Mouse (Mus musculus) left cerebral cortex, postnatal 10 days (tissue): ENCODE measurements around the gene Tmem117. TPM values are rescaled to one million over a fixed set of nuclear protein-coding genes. Genes with fewer than 3 reads are reported as not detected.

Experiments used
- DNase-seq, 2 experiments: peaks; one replicate each; pipeline ENCODE4 v3.0.0; 2021 to 2022; ENCODE audit warnings: low spot score in 2 of 2, mixed read lengths in 1 of 2; ENCODE audit errors: extremely low spot score in 1 of 2
- intact Hi-C: fragments of 180-260 bp; cut with DNase I; formaldehyde crosslinking; loops from one replicate; pipeline ENCODE4 v1.15.1; 2025
- total RNA-seq, 2 experiments: library from RNA; stranded (reverse); gene quantifications; 2 replicates each; pipeline ENCODE4 v1.2.3; 2021

The Tmem117 gene
- total RNA-seq, 2 experiments from 2014 or later, result 12.6 to 13.7 TPM

GRCm38 (mm10) chr15:94942465-94942864 is 313.4 kb downstream of the Tmem117 start:
- intact Hi-C loops, result no loop called here
- no peak for DNase-seq

GRCm38 (mm10) chr15:94943891-94944290 is 314.9 kb downstream of the Tmem117 start:
- DNase-seq, result no peak
- intact Hi-C loops, result no loop called here

- intact Hi-C loops, result no loop called here
- DNase-seq, result no peak
Observed at GRCm38 (mm10) chr15:94951382-94952048, 322.5 kb downstream of the Tmem117 start.

- intact Hi-C loops, result no loop called here
- no peak for DNase-seq
Observed at GRCm38 (mm10) chr15:94956697-94957096, 327.7 kb downstream of the Tmem117 start.

DNA sequence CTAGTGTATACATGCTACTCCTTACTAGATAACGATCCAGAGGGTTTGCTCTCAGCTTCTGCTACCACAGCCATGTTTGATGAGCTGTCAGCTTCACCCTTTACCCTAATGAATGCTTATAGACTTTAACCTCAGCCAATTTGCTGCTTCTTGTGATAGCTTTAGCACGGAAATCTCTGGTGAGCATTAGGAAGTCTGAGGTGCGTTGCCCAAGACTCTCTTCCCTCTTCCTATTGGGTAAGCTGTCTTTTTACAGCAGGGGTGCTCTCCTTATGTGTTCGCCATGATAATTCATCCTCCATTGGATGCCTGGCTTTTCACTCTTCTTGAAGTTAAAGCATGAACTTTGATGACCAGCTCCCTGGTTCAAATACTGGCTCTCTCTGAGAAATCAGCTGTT is 328.2 kb downstream of the Tmem117 start:
- intact Hi-C loops, result no loop called here

DNA sequence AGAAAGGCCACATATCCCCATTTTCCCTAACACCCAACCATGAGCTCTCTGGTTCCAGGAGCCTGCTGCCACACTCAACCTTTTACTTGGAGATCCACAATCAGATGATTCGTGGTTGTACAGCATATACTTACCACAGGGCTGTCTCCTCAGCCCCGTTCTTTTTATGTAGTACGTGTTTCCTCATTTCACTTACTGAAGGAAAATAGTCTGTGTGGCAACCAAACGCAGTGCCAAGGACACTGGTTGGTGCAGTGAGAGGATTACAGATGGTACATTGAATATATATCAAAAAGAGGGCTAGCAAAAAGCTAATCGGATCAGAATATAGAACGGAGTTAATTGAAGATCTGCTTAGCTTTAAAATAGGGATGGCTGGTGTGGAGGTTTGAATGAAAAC is 338.0 kb downstream of the Tmem117 start:
- DNase-seq, result peak in 1 of 2 experiments; percentile 32
- intact Hi-C loops, result loop anchor here (10.0 kb wide), 1 partner anchor 192 kb away; no protein-coding TSS in a partner anchor

More for the DNA sequence above, 328.2 kb downstream of the Tmem117 start:
- DNase-seq, result no peak

- DNase-seq, result no peak
- intact Hi-C loops, result loop anchor here (10.0 kb wide), 1 partner anchor 194 kb away; no protein-coding TSS in a partner anchor
Observed at GRCm38 (mm10) chr15:94968403-94969180, 339.6 kb downstream of the Tmem117 start.

DNA sequence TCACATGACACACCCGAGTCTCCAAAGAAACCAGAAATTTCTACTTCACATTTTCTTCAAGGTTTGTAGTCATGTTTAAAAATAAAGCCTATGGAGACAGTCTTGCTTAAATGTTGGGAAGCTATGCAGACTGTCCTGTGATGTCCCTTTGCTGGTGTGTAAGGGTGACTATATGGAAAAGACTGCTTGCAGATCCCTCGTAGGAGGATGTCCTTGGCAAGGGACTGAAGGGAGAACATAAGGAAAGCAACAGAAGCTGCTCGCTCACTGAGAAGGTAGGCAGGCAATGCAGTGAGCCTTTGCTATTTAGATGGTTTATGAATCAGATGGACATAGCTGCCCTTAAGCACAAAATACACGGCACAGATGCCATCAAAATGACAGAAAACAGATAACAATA is 352.8 kb downstream of the Tmem117 start:
- intact Hi-C loops, result no loop called here
- DNase-seq, result no peak

DNA sequence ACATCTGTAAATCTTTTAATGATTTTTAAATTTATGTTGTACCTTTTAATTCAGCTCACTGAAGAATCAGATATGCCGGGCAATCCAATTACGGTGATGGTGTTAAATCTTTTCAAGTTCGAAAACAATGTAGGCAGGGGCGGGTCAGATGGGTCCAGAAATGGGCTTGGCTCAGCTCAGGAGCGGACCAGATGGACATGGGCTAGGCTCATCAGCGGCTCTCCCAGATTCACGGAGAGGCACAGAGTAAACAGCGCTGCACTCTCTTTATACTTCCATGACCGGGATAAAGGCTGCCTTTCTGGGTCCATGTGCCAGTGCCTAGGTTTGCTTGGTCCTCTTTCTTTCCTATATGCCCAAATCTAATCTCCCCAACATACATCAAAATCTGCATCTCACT is 366.3 kb downstream of the Tmem117 start:
- intact Hi-C loops, result no loop called here
- no peak for DNase-seq

GRCm38 (mm10) chr15:95005121-95005824 is 376.2 kb downstream of the Tmem117 start:
- intact Hi-C loops, result no loop called here

DNA sequence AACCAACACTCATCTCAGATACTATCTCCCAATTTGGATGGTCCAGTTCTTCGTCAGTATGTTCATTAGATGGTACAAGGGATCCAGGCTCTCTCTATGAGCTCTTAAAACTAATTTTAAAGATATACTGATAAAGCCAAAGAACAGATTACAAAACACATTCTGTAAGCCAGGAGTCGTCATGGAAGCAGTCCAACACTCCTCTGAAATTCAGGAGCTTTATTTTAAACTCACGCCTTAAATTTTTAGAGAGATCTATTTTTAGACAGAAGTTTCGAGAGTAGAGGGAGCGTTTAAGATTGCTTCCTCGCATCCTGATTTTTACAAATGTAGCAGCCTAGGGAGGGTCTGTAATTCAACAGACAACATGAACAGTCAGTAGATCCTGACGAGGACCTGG is 393.2 kb downstream of the Tmem117 start:
- DNase-seq, result peak; percentile 26 to 77
- intact Hi-C loops, result no loop called here

More at GRCm38 (mm10) chr15:95005121-95005824, 376.2 kb downstream of the Tmem117 start:
- no peak for DNase-seq

DNA sequence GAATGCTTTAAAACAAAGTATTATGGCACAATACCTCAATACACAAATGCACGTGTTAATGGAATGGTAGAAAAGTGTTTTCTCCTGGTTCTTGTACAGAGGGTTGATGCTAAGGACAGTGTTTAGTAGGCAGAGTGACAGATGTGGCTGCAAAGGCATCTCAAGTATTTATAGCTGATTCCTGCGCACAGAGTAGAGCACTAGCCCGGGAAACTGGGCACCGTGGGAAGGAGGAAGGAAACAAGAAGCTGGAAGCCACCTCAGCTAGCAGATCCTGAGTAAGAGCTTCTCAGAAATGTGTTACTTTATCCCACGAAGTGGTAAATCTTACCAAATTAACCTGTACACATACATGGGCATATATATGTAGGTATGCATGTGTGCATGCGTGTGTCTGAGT is 395.4 kb downstream of the Tmem117 start:
- intact Hi-C loops, result no loop called here
- DNase-seq, result no peak

DNA sequence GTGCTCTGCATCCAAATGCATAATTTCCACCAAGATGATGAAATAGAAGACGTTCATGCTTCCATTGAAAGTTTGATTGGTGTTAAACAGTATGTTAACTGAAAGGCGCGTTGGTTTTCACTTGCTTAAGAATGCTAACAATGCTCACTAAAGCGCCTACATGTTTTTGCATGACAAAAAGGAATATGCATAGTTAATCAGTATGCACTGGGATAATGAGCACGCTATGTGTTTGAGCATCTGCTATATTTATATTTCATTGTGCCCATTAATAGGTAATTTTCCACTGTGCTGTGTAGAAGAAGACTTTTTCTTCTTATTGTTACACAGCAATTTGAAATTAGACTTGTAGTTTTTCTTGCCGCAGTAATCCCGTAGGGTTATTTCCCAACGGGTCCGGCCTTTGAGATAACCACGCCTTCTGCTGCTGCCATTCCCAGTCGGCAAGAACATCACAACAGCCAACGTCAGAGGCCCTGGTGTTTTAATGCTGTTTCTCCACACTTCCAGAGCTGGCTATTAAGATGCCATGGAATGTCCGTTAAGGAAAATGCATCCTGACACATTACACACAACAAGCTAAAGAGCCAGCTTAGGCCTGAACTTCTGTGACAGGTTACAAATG is 399.9 kb downstream of the Tmem117 start:
- DNase-seq, result no peak
- intact Hi-C loops, result no loop called here

DNA sequence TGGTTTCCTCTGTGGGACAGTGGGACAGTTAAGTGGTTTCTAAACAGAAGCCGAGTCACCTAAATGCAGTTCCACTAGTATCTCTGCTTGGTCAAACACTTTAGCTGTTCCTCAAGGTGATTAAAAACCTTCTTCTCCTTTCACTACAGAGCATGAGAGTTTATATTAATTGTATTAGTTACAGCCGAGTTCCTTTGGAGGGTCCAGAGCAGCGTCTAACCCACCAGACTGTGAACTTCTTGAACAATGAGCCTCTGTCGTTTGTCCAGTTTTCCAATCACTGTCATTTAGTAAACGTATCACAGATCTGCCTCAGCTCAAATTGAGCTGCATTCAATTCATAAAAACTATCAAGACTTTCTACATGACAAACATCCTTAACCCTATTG is 400.4 kb downstream of the Tmem117 start:
- intact Hi-C loops, result no loop called here
- DNase-seq, result no peak

DNA sequence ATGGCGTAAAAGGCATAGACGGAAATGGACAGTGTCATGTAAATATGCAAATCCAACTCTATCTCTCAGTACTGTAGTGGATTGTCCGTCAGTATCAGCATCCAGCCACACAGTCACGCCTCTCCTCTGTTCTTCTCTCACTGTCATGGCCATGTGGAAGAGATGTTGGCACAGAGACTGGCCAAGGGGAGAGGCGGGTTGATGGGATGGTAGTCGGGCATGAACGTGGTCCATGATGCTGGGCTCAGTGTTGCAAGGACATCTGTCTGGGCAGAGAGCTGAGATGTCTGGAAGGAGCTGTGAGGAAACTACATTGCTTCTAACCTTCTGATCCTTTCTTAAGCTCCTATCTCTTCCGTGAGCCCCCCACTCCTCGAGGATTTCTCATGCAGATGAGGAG is 413.4 kb downstream of the Tmem117 start:
- intact Hi-C loops, result no loop called here
- DNase-seq, result no peak

DNA sequence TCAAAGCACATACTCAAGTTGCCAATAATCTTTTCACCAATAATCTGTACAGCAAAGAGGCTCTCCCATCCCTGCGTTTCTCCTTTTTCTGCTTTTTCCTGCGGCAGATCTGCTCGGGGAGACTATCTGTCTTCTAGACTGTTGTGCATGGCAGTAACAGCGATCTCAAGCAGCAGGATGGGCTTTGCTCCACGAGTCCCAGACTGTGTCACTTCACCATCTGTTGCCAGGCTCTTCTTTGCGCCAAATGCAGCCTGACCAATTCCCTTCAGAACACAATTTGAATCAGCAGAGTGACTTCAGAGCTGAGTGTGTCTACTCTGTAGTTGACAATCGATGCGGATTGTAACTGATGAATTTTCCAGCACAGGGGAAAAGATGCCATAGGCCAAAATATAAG is 415.0 kb downstream of the Tmem117 start:
- intact Hi-C loops, result no loop called here
- DNase-seq, result no peak

GRCm38 (mm10) chr15:95047486-95047885 is 418.5 kb downstream of the Tmem117 start:
- intact Hi-C loops, result no loop called here
- no peak for DNase-seq

GRCm38 (mm10) chr15:95049171-95049729 is 420.2 kb downstream of the Tmem117 start:
- intact Hi-C loops, result no loop called here
- DNase-seq, result no peak

- DNase-seq, result no peak
- intact Hi-C loops, result no loop called here
Observed at GRCm38 (mm10) chr15:95055081-95055650, 426.1 kb downstream of the Tmem117 start.
